Mouse (Mus musculus): ENCODE results near the gene Hbb-bh2.
"Not testable (repeated sequence)": the region's sequence is repeated elsewhere in the genome, so short reads cannot be mapped to it uniquely, and the experiment has no call there.

The Hbb-bh2 gene

DNA sequence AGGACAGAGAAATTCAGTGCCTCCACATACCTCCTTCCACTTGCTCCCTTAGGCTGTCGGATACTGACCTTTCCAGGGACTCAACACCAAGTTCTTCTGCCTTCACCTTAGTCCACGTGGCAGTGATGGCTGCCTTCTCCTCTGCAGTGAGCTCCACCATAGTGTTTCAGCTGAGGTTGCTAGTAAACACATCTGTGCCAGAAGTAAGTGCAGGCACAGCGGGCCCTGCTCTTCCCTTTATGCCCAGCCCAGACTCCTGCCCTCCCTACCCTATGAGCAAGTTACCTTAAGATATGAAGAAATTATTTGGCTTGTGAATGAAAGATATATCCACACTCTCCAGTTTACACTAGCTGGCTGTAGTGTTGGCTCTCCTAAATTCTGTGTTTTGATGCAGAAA lies at the start of gene Hbb-bh2:
TSS of gene Hbb-bh2 (minus strand) at position 253 of the 400 bp plus-strand sequence.
- no peak for DNase-seq

DNA sequence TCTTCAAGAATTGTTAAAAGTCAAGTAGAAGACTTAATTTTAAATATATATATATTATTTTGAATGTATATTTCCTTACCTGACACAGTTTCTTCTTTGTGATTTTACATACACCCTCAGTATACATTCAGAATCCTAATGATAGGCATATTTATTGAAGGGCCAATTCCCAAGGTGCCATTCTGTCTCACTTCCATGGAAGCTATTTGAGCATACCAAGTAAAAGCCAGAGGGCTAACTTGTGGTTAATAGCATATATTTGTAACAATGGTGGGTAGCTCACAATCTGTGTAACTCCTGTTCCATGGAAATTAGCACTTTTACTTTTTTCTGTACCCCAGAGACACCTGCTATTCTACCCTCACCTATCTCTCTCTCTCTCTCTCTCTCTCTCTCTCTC lies 45.8 kb upstream of the Hbb-bh2 start, which contains the start of gene Olfr66:
TSS of gene Olfr66 (minus strand) at position 101 of the 400 bp plus-strand sequence.
- no peak for DNase-seq

DNA sequence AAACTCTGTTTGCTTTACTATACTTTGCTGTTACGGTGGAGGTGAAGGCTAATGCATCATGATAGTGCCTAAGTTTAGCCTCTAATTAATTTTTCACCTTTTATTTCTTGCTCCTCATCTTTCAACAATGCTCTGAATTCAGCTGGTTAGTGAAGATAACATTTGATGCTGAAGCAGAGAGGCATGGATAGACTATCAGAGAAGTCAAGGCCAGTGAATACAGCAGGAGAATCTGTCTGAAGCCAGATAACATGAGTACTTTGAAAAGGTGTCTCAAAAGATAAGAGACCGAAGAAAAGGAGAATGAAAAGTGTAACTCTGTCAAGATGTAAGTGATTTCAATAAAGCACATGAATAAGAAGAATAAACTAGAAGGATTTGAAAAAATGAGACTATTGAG lies 36.8 kb upstream of the Hbb-bh2 start:
- DNase-seq, result no peak

DNA sequence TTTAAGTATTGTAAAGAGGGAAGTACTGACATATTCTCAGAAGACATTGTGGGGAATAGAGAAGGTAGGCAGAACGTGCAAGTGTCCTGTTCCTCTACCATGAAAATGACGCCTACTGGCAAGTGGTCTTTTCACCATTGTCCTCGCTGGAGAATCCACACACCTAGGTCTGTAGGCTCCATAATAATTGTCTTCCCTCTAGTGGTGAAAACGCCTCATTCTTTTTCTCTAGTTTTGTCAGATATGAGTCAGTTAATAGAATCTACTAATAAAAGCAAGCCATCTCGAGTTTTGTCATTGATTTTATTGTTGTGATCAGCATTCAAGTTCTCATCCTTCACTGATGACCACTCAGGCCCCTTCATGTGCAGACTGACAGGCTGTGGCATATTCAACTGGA lies 34.1 kb upstream of the Hbb-bh2 start:
- no peak for DNase-seq

DNA sequence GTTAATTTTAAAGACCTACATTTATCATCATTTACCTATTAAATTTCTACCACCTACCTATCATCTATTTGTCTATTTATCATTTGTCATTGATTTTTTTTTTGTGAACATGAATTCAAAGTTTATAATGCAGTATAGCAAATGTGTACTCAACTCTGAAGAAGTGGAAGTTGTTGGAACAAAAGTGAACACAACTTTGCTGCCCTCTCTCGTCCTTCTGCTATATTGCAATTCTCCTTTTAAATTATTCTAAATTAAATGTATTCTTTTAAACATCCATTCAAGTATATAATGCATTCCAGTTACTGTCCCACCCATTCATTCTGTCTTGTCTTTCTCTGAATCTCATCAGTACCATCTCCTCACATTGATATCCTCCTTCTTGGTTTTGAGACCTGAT lies 32.7 kb upstream of the Hbb-bh2 start:
- no peak for DNase-seq

DNA sequence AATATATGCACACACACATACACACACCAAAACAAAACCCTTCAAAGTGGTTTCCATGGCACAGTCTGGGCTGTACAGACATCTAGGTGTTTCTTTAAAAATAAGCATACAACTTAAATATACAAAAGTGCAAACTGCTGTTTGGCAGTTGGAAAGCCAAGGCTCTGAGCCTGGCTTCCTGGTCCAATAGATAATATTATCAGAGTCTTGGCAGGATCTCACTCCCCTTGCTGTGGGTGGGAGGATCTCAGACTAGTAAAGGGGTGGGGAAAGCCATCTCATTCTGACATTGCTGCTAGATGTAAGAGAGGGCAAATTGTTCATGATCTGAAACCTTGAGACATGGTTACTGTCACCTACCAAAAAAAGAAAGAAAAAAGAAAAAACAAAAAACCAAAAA lies 30.3 kb upstream of the Hbb-bh2 start:
- DNase-seq, result no peak

DNA sequence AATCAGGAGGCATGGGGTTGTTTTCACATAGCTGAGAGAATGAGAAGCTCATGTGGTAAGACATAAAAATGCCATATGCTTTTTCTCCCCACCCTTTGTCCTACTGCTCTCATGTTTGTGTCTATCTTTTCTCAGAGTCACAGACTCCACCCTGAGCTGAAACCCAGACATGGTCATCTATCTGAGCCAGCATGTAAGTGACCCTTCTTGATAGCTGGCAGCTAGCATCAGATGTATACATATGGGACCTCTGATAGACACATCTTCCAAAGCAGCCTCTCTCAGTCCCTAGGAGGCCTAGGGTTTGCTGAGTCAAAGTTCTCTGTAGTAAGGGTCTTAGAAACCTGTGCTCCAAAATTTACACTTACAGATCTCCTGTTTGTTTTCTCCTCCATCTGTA lies 25.4 kb upstream of the Hbb-bh2 start:
- no peak for DNase-seq

DNA sequence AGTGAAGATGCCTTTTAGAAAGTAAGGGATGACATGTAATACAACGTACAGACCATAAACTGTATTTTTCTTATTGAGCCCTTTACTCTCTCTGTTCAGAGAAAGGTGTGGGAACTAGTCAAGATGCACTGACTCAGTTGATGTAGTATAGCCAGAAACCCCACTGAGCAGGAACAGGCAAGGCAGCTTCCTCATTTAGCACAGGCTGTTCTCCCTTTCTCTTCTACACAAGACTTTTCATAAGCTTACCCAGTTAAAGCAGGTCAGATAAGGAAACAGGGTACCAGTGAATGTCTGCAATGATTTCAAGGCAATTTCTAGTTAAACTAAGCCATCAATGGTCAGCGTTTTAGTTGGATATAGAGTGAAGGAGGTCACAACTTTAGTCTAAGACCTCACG lies 21.2 kb upstream of the Hbb-bh2 start:
- DNase-seq, result no peak

DNA sequence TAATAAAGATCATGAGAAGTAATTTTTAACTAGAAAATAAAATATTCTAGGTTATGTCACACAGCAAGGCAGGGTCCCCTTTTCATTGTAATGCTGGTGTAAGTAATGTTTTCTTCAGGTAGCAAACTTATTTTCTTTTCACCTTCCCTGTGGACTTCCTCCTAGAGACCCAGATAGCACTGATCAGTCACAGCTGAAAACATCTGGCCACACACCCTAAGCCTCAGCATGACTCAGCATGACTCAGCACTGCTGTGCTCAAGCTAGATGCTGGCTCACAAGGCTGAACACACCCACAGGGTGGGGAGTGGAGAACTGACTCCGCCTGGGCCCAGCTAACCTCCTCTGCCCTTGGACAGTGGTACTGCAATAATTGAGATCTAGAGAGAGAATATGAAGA lies 20.5 kb upstream of the Hbb-bh2 start:
- DNase-seq, result no peak

DNA sequence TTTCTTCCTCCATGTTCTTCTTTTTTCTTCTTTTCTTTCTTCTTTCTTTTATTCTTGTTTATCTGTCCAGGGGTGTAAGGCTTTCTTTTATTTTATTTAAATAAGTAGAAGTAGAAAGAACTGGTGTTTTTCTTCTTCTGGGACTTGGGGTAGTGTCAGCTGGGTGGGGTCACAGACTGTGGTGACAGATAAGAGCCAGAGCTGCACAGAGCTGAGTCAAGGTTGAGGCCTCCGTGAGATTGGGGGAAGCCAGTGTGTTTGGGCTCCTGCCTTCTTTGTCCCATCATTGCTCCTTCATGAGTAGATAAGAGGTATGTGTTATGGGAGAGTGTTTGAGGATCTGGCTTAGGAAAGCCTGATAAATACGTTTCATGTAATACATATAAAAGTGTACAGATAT lies 18.8 kb upstream of the Hbb-bh2 start:
- no peak for DNase-seq

DNA sequence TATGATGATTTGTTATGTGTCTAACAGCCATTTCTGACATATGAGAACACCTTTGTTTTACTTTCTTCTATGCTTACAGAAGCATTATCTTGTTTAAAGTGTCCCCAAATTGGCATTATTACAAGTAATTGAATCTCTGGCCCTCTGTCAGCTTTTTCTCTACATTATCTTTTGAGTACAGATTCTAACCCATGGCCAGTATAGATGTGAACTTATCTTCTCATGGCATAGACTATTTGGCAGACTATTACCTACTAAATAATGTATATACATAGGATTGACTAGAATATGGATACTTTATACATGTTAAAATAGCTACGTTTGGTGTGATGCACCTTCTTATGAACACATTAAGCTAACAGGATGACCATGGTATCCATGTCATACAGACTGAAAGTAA lies 14.3 kb upstream of the Hbb-bh2 start:
- DNase-seq, result no peak

DNA sequence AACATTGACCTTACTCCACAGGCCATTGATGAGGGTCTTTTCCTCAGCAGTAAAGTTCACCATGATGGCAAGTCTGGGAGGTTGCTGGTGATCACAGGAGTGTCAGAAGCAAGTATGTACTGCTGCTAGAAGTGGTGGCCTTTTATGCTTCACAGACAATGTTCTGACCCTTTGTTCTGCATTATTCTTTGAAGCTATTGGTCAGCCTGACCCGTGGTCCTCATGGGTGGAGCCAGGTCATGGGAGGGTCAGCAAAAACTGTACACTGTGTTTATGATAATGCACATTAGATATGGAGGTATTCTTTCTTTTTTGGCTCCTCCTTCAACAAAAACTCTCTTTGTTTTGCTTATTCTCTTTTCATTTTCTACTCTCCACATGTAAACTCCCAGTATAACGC lies 12.8 kb upstream of the Hbb-bh2 start, which contains the start of gene Hbb-y:
TSS of gene Hbb-y (minus strand) at position 127 of the 400 bp plus-strand sequence.
- no peak for DNase-seq

DNA sequence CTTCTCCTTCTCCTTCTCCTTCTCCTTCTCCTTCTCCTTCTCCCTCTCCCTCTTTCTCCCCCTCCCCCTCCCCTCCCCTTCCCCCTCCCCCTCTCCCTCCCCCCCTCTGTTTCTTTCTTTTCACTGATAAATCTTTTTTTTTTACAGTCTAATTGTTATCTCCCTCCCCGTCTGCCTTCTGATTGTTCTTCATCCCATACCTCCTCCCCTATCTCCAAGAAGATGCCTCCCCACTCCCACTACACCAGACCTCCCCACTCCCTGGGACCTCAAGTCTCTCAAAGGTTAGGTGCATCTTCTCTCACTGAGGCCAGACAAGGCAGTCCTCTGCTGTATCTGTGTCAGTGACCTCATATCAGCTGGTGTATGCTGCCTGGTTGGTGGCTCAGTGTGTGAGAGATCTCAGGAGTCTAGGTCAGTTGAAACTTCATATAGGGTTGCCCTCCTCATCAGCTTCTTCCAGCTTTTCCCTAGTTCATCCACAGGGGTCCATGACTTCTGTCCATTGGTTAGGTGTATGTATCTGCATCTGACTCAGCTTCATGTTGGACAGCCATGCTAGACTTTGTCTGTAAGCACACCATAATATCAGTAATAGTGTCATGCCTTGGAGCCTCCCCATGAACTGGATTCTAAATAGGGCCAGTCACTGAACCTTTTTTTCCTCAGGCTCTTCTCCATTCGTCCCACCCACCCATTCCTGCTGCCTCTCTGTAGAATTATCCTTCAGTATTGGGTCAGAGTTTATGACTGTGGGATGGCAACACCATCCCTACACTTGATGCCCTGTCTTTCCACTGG lies 4.4 kb upstream of the Hbb-bh2 start:
- no peak for DNase-seq

DNA sequence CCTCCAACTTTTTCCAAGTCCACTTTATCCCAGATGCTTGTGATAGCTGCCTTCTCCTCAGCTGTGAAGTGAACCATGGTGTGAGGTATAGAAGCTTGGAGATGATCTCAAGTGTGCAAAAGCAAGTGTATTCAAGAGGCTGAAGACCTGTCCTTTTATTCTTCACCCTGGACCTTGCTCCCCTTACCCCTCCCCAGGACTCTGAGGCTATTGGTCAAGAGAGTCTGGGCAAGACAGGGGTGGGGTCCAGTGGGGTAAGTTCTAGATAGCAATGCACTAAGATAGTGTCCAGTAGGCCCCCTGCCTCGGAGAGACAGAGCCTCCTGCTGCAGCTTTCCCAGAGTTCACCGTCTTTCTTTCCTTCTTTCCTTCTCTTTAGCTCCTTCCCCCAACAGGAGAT lies 2.7 kb upstream of the Hbb-bh2 start, which contains the start of gene Hbb-bh1:
TSS of gene Hbb-bh1 (minus strand) at position 131 of the 400 bp plus-strand sequence.
- no peak for DNase-seq

DNA sequence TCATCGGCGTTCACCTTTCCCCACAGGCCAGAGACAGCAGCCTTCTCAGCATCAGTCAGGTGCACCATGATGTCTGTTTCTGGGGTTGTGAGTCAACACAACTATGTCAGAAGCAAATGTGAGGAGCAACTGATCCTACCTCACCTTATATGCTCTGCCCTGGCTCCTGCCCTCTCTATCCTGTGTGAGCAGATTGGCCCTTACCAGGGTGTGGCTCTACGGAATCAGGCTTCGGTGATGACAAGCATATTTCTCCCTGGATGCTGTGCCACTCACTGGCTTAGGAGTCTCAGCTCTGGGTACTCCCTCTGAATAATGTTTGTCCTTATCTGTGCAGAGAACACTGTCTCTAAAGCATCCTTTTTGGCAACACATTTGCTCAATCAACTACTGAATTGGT lies 12.5 kb downstream of the Hbb-bh2 start, which contains the start of gene Hbb-bs:
TSS of gene Hbb-bs (minus strand) at position 289 of the 400 bp plus-strand sequence.
- DNase-seq, result no peak

DNA sequence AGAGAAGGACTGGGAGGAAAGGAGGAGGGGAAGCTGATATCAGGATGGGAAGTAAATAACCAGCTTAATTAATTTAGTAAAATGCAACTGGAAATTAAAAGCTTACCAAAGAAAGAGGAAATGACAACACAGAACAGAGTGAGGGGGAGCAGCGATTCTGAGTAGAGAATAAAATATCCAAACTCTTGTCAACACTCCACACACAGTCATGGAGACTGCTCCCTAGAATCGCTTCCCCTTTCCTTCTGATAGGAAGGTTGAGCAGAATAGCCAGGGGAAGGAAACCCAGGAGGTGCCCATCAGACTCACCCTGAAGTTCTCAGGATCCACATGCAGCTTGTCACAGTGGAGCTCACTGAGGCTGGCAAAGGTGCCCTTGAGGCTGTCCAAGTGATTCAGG lies 13.2 kb downstream of the Hbb-bh2 start:
- not testable (repeated sequence) for DNase-seq

DNA sequence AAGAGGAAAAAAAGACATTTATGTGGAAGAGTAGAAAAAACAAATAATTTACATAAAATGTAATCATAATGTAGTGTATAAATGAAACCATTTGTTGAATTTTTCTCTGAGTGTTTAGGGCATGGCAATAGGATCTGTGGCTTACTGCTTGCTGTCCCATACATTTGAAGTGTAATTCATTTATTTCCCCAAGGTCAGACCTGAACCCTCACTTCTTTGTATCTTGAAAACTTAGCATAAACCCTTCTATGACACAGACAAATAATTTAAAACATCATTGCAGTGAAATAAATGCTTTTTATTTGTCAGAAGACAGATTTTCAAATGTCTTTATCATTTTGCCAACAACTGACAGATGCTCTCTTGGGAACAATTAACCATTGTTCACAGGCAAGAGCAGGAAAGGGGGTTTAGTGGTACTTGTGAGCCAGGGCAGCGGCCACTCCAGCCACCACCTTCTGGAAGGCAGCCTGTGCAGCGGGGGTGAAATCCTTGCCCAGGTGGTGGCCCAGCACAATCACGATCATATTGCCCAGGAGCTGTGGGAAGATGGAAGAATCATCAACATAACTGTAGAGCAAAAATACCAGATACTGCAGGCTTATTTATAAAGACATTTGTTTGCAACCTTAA lies 13.9 kb downstream of the Hbb-bh2 start:
- no peak for DNase-seq

DNA sequence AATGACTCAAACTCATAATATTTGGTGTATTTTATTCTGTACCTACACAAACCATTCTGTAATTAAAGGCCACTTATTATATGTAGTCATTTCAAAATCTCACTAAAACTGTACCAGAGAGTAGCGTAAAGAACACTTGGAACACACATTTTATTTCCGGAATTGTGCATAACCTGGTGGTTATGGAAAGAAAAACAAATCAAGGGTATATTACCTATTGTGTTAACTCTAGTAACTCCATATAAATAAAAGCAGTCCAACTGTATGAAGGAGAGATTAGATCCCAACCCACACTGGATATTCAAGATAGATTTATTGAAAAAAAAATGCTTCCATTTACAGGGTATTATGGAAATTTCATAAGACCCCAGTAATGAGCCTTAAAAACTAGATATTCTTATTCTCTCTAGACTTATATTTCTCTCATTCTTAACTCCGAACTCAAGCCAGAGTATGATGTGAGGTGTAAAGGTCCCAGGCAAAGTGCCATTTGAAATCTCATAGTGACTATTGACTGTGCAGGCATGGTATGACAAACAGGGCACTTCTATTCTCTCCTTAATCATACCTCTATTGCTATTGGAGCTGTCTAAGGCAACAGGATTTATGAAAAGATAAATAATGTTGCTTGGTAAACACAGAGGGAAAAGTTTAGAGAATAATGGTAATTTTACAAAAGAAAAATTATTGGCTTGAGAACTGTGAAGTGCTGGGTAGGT lies 14.6 kb downstream of the Hbb-bh2 start:
- no peak for DNase-seq

DNA sequence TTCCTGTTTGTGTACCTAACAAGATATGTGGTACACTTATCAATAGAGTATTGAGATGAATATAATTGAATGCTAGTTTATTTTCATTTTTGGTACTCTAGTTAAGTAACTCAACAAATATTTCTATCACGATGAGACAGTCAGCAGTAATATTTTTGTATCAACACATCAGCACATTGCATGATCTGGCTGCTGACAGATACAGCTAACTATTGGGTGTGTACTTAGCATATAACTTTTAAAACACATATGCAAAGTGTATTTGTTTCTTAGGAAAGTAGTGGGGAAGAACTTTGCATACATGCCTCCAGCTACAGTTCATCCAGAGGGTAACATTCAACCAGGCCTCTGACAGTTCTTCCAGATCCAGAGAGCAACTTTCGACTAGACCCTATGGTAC lies 15.7 kb downstream of the Hbb-bh2 start:
- no peak for DNase-seq

DNA sequence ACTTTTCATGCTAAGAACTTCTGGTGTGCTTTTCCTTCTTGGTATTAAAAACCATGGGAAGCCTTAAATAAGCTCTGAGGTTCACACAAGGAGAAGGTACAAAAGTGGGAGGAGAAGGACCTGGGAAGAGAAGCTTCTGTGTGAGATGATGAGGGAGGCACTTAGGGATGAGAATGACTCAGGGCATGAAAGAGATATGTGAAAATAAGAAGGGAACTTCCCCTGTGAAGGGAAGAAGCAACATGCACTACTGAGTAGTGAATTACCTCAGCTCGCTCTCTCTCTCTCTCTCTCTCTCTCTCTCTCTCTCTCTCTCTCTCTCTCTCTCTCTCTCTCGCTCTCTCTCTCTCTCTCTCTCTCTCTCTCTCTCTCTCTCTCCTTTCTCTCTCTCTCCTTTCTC lies 25.2 kb downstream of the Hbb-bh2 start:
- DNase-seq, result not testable (repeated sequence)

DNA sequence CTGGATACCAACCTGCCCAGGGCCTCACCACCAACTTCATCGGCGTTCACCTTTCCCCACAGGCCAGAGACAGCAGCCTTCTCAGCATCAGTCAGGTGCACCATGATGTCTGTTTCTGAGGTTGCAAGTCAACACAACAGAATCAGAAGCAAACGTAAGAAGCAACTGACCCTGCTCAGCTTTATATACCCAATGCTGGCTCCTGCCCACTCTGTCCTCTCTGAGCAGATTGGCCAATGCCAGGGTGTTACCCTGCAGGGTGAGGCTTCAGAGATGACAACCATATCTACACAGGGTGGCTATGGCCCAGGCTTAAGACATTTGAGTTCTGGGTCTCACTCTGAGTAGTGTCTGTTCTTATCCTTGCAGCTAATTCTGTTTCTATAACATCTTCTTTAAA lies 26.6 kb downstream of the Hbb-bh2 start, which contains the start of gene Hbb-bt:
TSS of gene Hbb-bt (minus strand) at position 231 of the 400 bp plus-strand sequence.
- DNase-seq, result no peak

DNA sequence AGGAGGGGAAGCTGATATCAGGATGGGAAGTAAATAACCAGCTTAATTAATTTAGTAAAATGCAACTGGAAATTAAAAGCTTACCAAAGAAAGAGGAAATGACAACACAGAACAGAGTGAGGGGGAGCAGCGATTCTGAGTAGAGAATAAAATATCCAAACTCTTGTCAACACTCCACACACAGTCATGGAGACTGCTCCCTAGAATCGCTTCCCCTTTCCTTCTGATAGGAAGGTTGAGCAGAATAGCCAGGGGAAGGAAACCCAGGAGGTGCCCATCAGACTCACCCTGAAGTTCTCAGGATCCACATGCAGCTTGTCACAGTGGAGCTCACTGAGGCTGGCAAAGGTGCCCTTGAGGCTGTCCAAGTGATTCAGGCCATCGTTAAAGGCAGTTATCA lies 27.2 kb downstream of the Hbb-bh2 start:
- not testable (repeated sequence) for DNase-seq

DNA sequence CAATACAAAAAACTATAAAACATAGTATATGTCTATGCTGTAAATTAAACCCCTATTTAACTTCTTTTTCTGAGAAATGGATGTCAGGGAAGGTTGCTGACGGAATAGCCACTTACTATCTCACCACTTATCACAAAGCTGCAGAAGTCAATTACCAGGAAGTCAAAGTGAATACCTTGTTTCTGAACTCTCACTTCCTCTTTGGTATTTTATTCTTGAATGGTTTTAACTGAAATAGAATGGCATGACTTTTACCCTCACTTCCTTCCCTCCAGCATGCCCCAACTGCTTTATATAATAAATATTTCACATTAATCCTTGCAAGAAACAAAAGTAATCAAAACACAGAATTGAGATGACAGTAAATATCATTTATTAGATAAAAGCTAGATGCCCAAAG lies 28.1 kb downstream of the Hbb-bh2 start:
- DNase-seq, result no peak
